8 mouse cellular contexts compared by ENCODE assay signal in genomic region chr14:24067657-24068056, GRCm38 (mm10). TPM values are rescaled to one million over a fixed set of nuclear protein-coding genes. Genes with fewer than 3 reads are reported as not detected.
A peak's percentile ranks its signal among the peaks of the same experiment; 100 is the strongest.
DNase-seq lines count a peak whose midpoint lies in the region; ATAC-seq lines count a peak whose summit lies in the region.

No protein-coding gene starts in this region.

- H3K27ac ChIP-seq in intestine, embryonic 14.5 days (ENCODE audit: low read depth): no peak overlapping the region
- H3K27ac ChIP-seq in intestine, embryonic 15.5 days: no peak overlapping the region

- no peaks in the 10 kb centered on the region for H3K4me1 ChIP-seq in intestine, embryonic 14.5 days (replicated peaks; ENCODE audit: control insufficient read depth, insufficient read depth, low read length)
- H3K4me1 ChIP-seq in intestine, embryonic 15.5 days (replicated peaks): no peaks in the 10 kb centered on the region

- H3K36me3 ChIP-seq in intestine, embryonic 14.5 days (ENCODE audit: control insufficient read depth, insufficient read depth, low read length): no peaks in the 10 kb centered on the region
- no peaks in the 10 kb centered on the region for H3K36me3 ChIP-seq in intestine, embryonic 15.5 days

- no peak overlapping the region for H3K4me3 ChIP-seq in intestine, embryonic 14.5 days (ENCODE audit: low read depth, low read length)
- H3K4me3 ChIP-seq in intestine, embryonic 15.5 days (replicated peaks): no peak overlapping the region

- no peak overlapping the region for H3K4me2 ChIP-seq in intestine, embryonic 14.5 days (ENCODE audit: low read length)
- no peak overlapping the region for H3K4me2 ChIP-seq in intestine, embryonic 15.5 days (replicated peaks)

- no peak for ATAC-seq in intestine, embryonic 14.5 days (replicated peaks; ENCODE audit: low FRiP score, low TSS enrichment, low read depth)
- ATAC-seq in intestine, embryonic 15.5 days: no peak

- intact Hi-C loops in left cerebral cortex, postnatal 25 days (cut with DNase I): loop anchor here (2.0 to 5.0 kb wide), 2 partner anchors 115 to 207 kb away; no protein-coding TSS in a partner anchor

- peak; percentile 89 for DNase-seq in intestine, embryonic 14.5 days (ENCODE audit: low spot score)
- DNase-seq in adrenal gland, adult (ENCODE audit: inconsistent age in 2 of 2, low spot score in 1 of 2): peak; percentile 68 to 90
- DNase-seq in embryo, embryonic 10.5 days (ENCODE audit: low spot score): peak; percentile 78
- DNase-seq in heart, postnatal 4 days: peak; percentile 81
- DNase-seq in left cerebral cortex, postnatal 25 days (ENCODE audit: low spot score in 2 of 2): peak; percentile 70 to 86
- DNase-seq in retina, embryonic 14.5 days (ENCODE audit: low spot score): peak; percentile 72
- DNase-seq in thymus, adult 18-20 months: no peak

- no peaks in the 10 kb centered on the region for H3K9me3 ChIP-seq in intestine, embryonic 14.5 days (ENCODE audit: control insufficient read depth, low read length)
- H3K9me3 ChIP-seq in intestine, embryonic 15.5 days: no peaks in the 10 kb centered on the region

- WGBS in intestine, embryonic 14.5 days: 43% methylated on average over 6 of the region's 6 CpGs
- WGBS in intestine, embryonic 15.5 days: 39% methylated on average over 6 of the region's 6 CpGs

- H3K27me3 ChIP-seq in intestine, embryonic 14.5 days (replicated peaks; ENCODE audit: control insufficient read depth, insufficient read depth, low read length): no peaks in the 10 kb centered on the region
- H3K27me3 ChIP-seq in intestine, embryonic 15.5 days (replicated peaks): no peaks in the 10 kb centered on the region

- H3K9ac ChIP-seq in intestine, embryonic 14.5 days (ENCODE audit: low read length): no peak overlapping the region
- H3K9ac ChIP-seq in intestine, embryonic 15.5 days: no peak overlapping the region

RNA-seq across cellular contexts. Expression of gene Kcnma1, which starts 53.4 kb away (rescaled TPM):
- polyA plus RNA-seq in intestine, embryonic 14.5 days (2014; fragmentation: Nextera tagmentation; extraction: Ambion mirVana): 8.0 and 8.2 TPM in 2 replicates
- polyA plus RNA-seq in intestine, embryonic 15.5 days (2015; fragmentation: Nextera tagmentation; extraction: Ambion mirVana): 7.4 and 8.0 TPM in 2 replicates
- total RNA-seq in heart, postnatal 4 days (2021): under 1 TPM; 0.43 to 0.48 TPM
- total RNA-seq in left cerebral cortex, postnatal 25 days (2021): 100 to 1,000 TPM; 183 to 192 TPM

Comparison
In these comparisons a context has a peak if more than half of its experiments do, and no peak if none do; other contexts are left out.
1. DNase-seq: peak in intestine, embryonic 14.5 days (single experiment), adrenal gland, adult (2 of 2), embryo, embryonic 10.5 days (single experiment), heart, postnatal 4 days (single experiment), left cerebral cortex, postnatal 25 days (2 of 2) and retina, embryonic 14.5 days (single experiment); none in thymus, adult 18-20 months (0 of 2).
2. RNA of gene Kcnma1, which starts 53.4 kb away (total RNA-seq): 183 to 192 TPM in left cerebral cortex, postnatal 25 days; 0.43 to 0.48 TPM in heart, postnatal 4 days; every median in the first group is over 100 times any median in the second.